Mouse (Mus musculus) CH12.LX (cell line): ENCODE data around the gene Phf21a.

Experiments
- CTCF ChIP-seq, 2 experiments: IDR thresholded peaks in 1 of 2; conservative IDR thresholded peaks in 1 of 2; 2 replicates each; pipeline ENCODE4 v1.5.1; 2011 to 2012; ENCODE audit warnings: low read depth in 2 of 2, low read length in 2 of 2, improper control_type of control experiment in 1 of 2, inconsistent platforms in 1 of 2, mild to moderate bottlenecking in 1 of 2, moderate library complexity in 1 of 2
- ETS1 ChIP-seq: conservative IDR thresholded peaks from 2 replicates; pipeline ENCODE4 v1.6.1; 2012; ENCODE audit warnings: low read depth, mild to moderate bottlenecking, inconsistent platforms, low read length, improper control_type of control experiment, moderate library complexity
- MEF2A ChIP-seq: IDR thresholded peaks from 2 replicates; pipeline ENCODE4 v1.6.1; 2014; ENCODE audit warnings: low read depth, mild to moderate bottlenecking, inconsistent platforms, low read length, improper control_type of control experiment, borderline replicate concordance
- POLR2A ChIP-seq: IDR thresholded peaks from 2 replicates; pipeline ENCODE4 v1.6.1; 2011; ENCODE audit warnings: low read depth, mild to moderate bottlenecking, improper control_type of control experiment, low read length
- SIN3A ChIP-seq: IDR thresholded peaks from 2 replicates; pipeline ENCODE4 v1.6.1; 2012; ENCODE audit warnings: low read length, improper control_type of control experiment, inconsistent platforms
- TBP ChIP-seq: conservative IDR thresholded peaks from 2 replicates; pipeline ENCODE4 v1.6.1; 2011; ENCODE audit warnings: low read depth, low read length, improper control_type of control experiment
- USF2 ChIP-seq: conservative IDR thresholded peaks from 2 replicates; pipeline ENCODE4 v1.6.1; 2011; ENCODE audit warnings: low read depth, low read length, improper control_type of control experiment

DNA sequence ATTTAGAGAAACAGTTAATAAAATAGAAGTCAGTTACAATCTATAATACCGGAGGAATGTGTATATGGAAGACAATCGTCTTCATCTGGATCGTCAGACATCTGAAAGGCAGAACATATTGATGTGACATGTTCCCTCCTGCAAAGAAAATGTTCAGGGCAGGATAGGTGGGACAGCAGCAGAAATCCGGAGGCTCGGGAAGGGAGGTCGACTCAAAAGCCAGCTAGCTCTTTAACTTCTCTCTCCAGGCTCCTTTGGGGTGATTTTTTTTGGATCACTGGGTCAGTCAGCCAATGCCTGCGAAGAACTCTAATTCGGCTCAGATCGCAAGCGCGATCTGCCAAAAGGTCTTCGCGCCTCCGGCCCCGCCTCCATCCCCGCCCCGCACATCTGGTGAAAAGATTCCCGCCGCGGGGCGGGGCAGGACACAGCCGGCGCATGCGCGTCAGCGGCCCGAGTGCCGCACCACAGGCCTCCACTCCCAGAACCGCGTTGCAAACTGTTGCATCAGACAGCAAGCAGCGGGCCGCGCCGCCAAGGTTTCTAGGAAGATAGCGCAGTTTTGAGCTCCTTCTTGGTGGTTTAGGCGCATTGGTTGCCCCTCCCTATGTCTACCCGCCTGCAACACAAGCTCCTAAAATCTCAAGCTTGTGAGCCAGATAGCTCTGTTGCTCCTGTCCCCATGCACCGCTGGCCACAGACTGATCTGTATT is 37.7 kb upstream of the Phf21a start:
- TF ChIP-seq CTCF (conservative IDR thresholded peaks at IDR 0.05 in 1 of 2, IDR thresholded peaks at IDR 0.05 in 1 of 2; ENCODE audit: low read depth in 2 of 2, low read length in 2 of 2): no peak
- no peak for TF ChIP-seq POLR2A
- TF ChIP-seq USF2: no peak
- no peak for TF ChIP-seq ETS1
- TF ChIP-seq MEF2A: no peak
- TF ChIP-seq SIN3A: no peak
- no peak for TF ChIP-seq TBP
